Mouse (Mus musculus): ENCODE results near the gene Tldc2.

- TF ChIP-seq CTCF (IDR thresholded peaks at IDR 0.05; ENCODE audit: low read depth), result no peak
- TF ChIP-seq EP300 (IDR thresholded peaks at IDR 0.05; ENCODE audit: low read depth), result no peak
Observed at GRCm38 (mm10) chr2:157054297-157054696, 32.6 kb upstream of the Tldc2 start.
